Mouse (Mus musculus): Measurements from ENCODE around the gene Nudcd3. TPM values are rescaled to one million over a fixed set of nuclear protein-coding genes. Genes with fewer than 3 reads are reported as not detected.

Gene Nudcd3
- polyA plus RNA-seq, 1 experiment from 2014 or later, result 52.0 TPM

Other genes starting within 250 kb of the Nudcd3 start
- gene Ykt6, start 244.7 kb downstream of the Nudcd3 start, polyA plus RNA-seq (2014; fragmentation: Nextera tagmentation; extraction: Ambion mirVana), result 32.3 and 32.6 TPM in 2 replicates
- 5.9 and 6.5 TPM in 2 replicates for gene Camk2b, start 134.1 kb downstream of the Nudcd3 start, polyA plus RNA-seq (2014; fragmentation: Nextera tagmentation; extraction: Ambion mirVana)
- gene A730071L15Rik, start 386 bp downstream of the Nudcd3 start, polyA plus RNA-seq (2014; fragmentation: Nextera tagmentation; extraction: Ambion mirVana), result 0.58 and 0.70 TPM in 2 replicates
- not detected in 2 replicates for gene Npc1l1, start 29.7 kb upstream of the Nudcd3 start, polyA plus RNA-seq (2014; fragmentation: Nextera tagmentation; extraction: Ambion mirVana)
- gene Ddx56, start 67.4 kb upstream of the Nudcd3 start, polyA plus RNA-seq (2014; fragmentation: Nextera tagmentation; extraction: Ambion mirVana), result 105 and 107 TPM in 2 replicates
- 145 and 154 TPM in 2 replicates for gene Tmed4, start 74.5 kb upstream of the Nudcd3 start, polyA plus RNA-seq (2014; fragmentation: Nextera tagmentation; extraction: Ambion mirVana)
- 93.0 and 104 TPM in 2 replicates for gene Ogdh, start 91.2 kb upstream of the Nudcd3 start, polyA plus RNA-seq (2014; fragmentation: Nextera tagmentation; extraction: Ambion mirVana)
- gene Zmiz2, start 188.7 kb upstream of the Nudcd3 start, polyA plus RNA-seq (2014; fragmentation: Nextera tagmentation; extraction: Ambion mirVana), result 23.4 and 25.4 TPM in 2 replicates
- gene Ppia, start 215.0 kb upstream of the Nudcd3 start, polyA plus RNA-seq (2014; fragmentation: Nextera tagmentation; extraction: Ambion mirVana), result 4,780 and 5,005 TPM in 2 replicates
- gene H2afv, start 244.0 kb upstream of the Nudcd3 start, polyA plus RNA-seq (2014; fragmentation: Nextera tagmentation; extraction: Ambion mirVana), result 762 and 797 TPM in 2 replicates

All from neural tube, embryonic 11.5 days (tissue).